Mouse (Mus musculus): Measurements from ENCODE around the gene Cd248. TPM values are rescaled to one million over a fixed set of nuclear protein-coding genes. Genes with fewer than 3 reads are reported as not detected.

Gene Cd248
- polyA plus RNA-seq, 1 experiment from 2014 or later = 11.9 TPM

- H3K27ac ChIP-seq (ENCODE audit: low read length) = no peak overlapping the region
- H3K9ac ChIP-seq (replicated peaks; ENCODE audit: low read depth, low read length) = no peak overlapping the region
- H3K9me3 ChIP-seq (ENCODE audit: control insufficient read depth, low read length) = no peaks in the 10 kb centered on the region
- peaks cover 14% of the 10 kb centered on the region for H3K4me1 ChIP-seq (replicated peaks; ENCODE audit: control insufficient read depth, insufficient read depth, low read length)
- H3K36me3 ChIP-seq (ENCODE audit: control insufficient read depth, insufficient read depth) = peaks cover 31% of the 10 kb centered on the region
- H3K4me2 ChIP-seq (ENCODE audit: low read length) = no peak overlapping the region
- no peaks in the 10 kb centered on the region for H3K27me3 ChIP-seq (replicated peaks; ENCODE audit: control insufficient read depth, insufficient read depth, low read length)
- no peak for ATAC-seq
- 30% methylated on average over 5 of the region's 5 CpGs for WGBS
- no peak overlapping the region for H3K4me3 ChIP-seq (replicated peaks; ENCODE audit: low read length)
Measured at GRCm38 (mm10) chr19:5108271-5108575, 40.3 kb downstream of the Cd248 start.

GRCm38 (mm10) chr19:5108702-5109101 is 40.8 kb downstream of the Cd248 start:
- Histone ChIP-seq H3K27me3 (replicated peaks; ENCODE audit: control insufficient read depth, insufficient read depth, low read length) (no peaks in the 10 kb centered on the region), H3K9ac (replicated peaks; ENCODE audit: low read depth, low read length) (no peak overlapping the region), H3K9me3 (ENCODE audit: control insufficient read depth, low read length) (no peaks in the 10 kb centered on the region), H3K4me3 (replicated peaks; ENCODE audit: low read length) (no peak overlapping the region), H3K4me2 (ENCODE audit: low read length) (no peak overlapping the region), H3K4me1 (replicated peaks; ENCODE audit: control insufficient read depth, insufficient read depth, low read length) (peaks cover 14% of the 10 kb centered on the region), H3K27ac (ENCODE audit: low read length) (no peak overlapping the region), H3K36me3 (ENCODE audit: control insufficient read depth, insufficient read depth) (peaks cover 26% of the 10 kb centered on the region)
- no peak for ATAC-seq
- WGBS = 71% methylated on average over 4 of the region's 4 CpGs

- Histone ChIP-seq H3K9me3 (ENCODE audit: control insufficient read depth, low read length) (no peaks in the 10 kb centered on the region), H3K4me3 (replicated peaks; ENCODE audit: low read length) (no peak overlapping the region), H3K4me1 (replicated peaks; ENCODE audit: control insufficient read depth, insufficient read depth, low read length) (peaks cover 14% of the 10 kb centered on the region), H3K4me2 (ENCODE audit: low read length) (no peak overlapping the region), H3K27ac (ENCODE audit: low read length) (no peak overlapping the region), H3K9ac (replicated peaks; ENCODE audit: low read depth, low read length) (no peak overlapping the region), H3K36me3 (ENCODE audit: control insufficient read depth, insufficient read depth) (peaks cover 17% of the 10 kb centered on the region), H3K27me3 (replicated peaks; ENCODE audit: control insufficient read depth, insufficient read depth, low read length) (no peaks in the 10 kb centered on the region)
- 75% methylated on average over 19 of the region's 19 CpGs for WGBS
- ATAC-seq = no peak
Measured at GRCm38 (mm10) chr19:5109659-5110453, 42.0 kb downstream of the Cd248 start.

- Histone ChIP-seq H3K36me3 (ENCODE audit: control insufficient read depth, insufficient read depth) (peaks cover 14% of the 10 kb centered on the region), H3K4me3 (replicated peaks; ENCODE audit: low read length) (no peak overlapping the region), H3K4me2 (ENCODE audit: low read length) (no peak overlapping the region), H3K9me3 (ENCODE audit: control insufficient read depth, low read length) (no peaks in the 10 kb centered on the region), H3K9ac (replicated peaks; ENCODE audit: low read depth, low read length) (no peak overlapping the region), H3K4me1 (replicated peaks; ENCODE audit: control insufficient read depth, insufficient read depth, low read length) (peaks cover 15% of the 10 kb centered on the region), H3K27ac (ENCODE audit: low read length) (no peak overlapping the region), H3K27me3 (replicated peaks; ENCODE audit: control insufficient read depth, insufficient read depth, low read length) (no peaks in the 10 kb centered on the region)
- no peak for ATAC-seq
- WGBS = 92% methylated on average over 7 of the region's 7 CpGs
Measured at GRCm38 (mm10) chr19:5113783-5114182, 45.9 kb downstream of the Cd248 start.

GRCm38 (mm10) chr19:5117494-5118383 is 49.9 kb downstream of the Cd248 start:
- peaks cover 19% of the 10 kb centered on the region for H3K4me1 ChIP-seq (replicated peaks; ENCODE audit: control insufficient read depth, insufficient read depth, low read length)
- H3K36me3 ChIP-seq (ENCODE audit: control insufficient read depth, insufficient read depth) = no peaks in the 10 kb centered on the region; the same call in 1 of the 2 replicates
- H3K4me2 ChIP-seq (ENCODE audit: low read length) = peak overlapping the region; percentile 56
- under 1% methylated on average over 83 of the region's 83 CpGs for WGBS
- H3K27me3 ChIP-seq (replicated peaks; ENCODE audit: control insufficient read depth, insufficient read depth, low read length) = no peaks in the 10 kb centered on the region
- peak overlapping the region; percentile 81 for H3K27ac ChIP-seq (ENCODE audit: low read length)
- no peaks in the 10 kb centered on the region for H3K9me3 ChIP-seq (ENCODE audit: control insufficient read depth, low read length)
- peak; percentile 91 for ATAC-seq
- H3K4me3 ChIP-seq (replicated peaks; ENCODE audit: low read length) = peak overlapping the region; percentile 63
- peak overlapping the region; percentile 77 for H3K9ac ChIP-seq (replicated peaks; ENCODE audit: low read depth, low read length)

GRCm38 (mm10) chr19:5118384-5118698 is 50.5 kb downstream of the Cd248 start, which contains the start of gene Klc2:
TSS of gene Klc2 (minus strand) at chr19:5118560.
- Histone ChIP-seq H3K27me3 (replicated peaks; ENCODE audit: control insufficient read depth, insufficient read depth, low read length) (no peaks in the 10 kb centered on the region), H3K27ac (ENCODE audit: low read length) (peak within 1 kb of the TSS; percentile 81), H3K9ac (replicated peaks; ENCODE audit: low read depth, low read length) (peak within 1 kb of the TSS; percentile 77), H3K4me3 (replicated peaks; ENCODE audit: low read length) (peak within 1 kb of the TSS; percentile 63), H3K36me3 (ENCODE audit: control insufficient read depth, insufficient read depth) (no peaks in the 10 kb centered on the region; the same call in 1 of the 2 replicates), H3K9me3 (ENCODE audit: control insufficient read depth, low read length) (no peaks in the 10 kb centered on the region), H3K4me2 (ENCODE audit: low read length) (peak within 1 kb of the TSS; percentile 56), H3K4me1 (replicated peaks; ENCODE audit: control insufficient read depth, insufficient read depth, low read length) (peaks cover 19% of the 10 kb centered on the region)
- no peak for ATAC-seq
- 0% methylated on average over 18 of the region's 18 CpGs for WGBS

Other genes starting within 250 kb of the Cd248 start
- 34.7 and 38.6 TPM in 2 replicates for gene Ccs, start 228.7 kb upstream of the Cd248 start, polyA plus RNA-seq (2015; fragmentation: Nextera tagmentation; extraction: Ambion mirVana)
- 0.61 and 0.62 TPM in 2 replicates for gene Ccdc87, start 228.7 kb upstream of the Cd248 start, polyA plus RNA-seq (2015; fragmentation: Nextera tagmentation; extraction: Ambion mirVana)
- 59.2 and 73.6 TPM in 2 replicates for gene Ctsf, start 212.9 kb upstream of the Cd248 start, polyA plus RNA-seq (2015; fragmentation: Nextera tagmentation; extraction: Ambion mirVana)
- 0.86 and 0.94 TPM in 2 replicates for gene Actn3, start 190.2 kb upstream of the Cd248 start, polyA plus RNA-seq (2015; fragmentation: Nextera tagmentation; extraction: Ambion mirVana)
- 22.8 and 26.8 TPM in 2 replicates for gene Zdhhc24, start 189.4 kb upstream of the Cd248 start, polyA plus RNA-seq (2015; fragmentation: Nextera tagmentation; extraction: Ambion mirVana)
- gene Bbs1, start 161.4 kb upstream of the Cd248 start, polyA plus RNA-seq (2015; fragmentation: Nextera tagmentation; extraction: Ambion mirVana) = 8.5 and 10.1 TPM in 2 replicates
- 95.9 and 106 TPM in 2 replicates for gene Dpp3, start 139.8 kb upstream of the Cd248 start, polyA plus RNA-seq (2015; fragmentation: Nextera tagmentation; extraction: Ambion mirVana)
- gene Peli3, start 125.0 kb upstream of the Cd248 start, polyA plus RNA-seq (2015; fragmentation: Nextera tagmentation; extraction: Ambion mirVana) = 12.0 and 16.5 TPM in 2 replicates
- 106 and 116 TPM in 2 replicates for gene Mrpl11, start 105.9 kb upstream of the Cd248 start, polyA plus RNA-seq (2015; fragmentation: Nextera tagmentation; extraction: Ambion mirVana)
- gene Npas4, start 77.8 kb upstream of the Cd248 start, polyA plus RNA-seq (2015; fragmentation: Nextera tagmentation; extraction: Ambion mirVana) = 0.21 and 0.71 TPM in 2 replicates
- gene Slc29a2, start 44.2 kb upstream of the Cd248 start, polyA plus RNA-seq (2015; fragmentation: Nextera tagmentation; extraction: Ambion mirVana) = 11.2 and 13.4 TPM in 2 replicates
- 58.2 and 62.5 TPM in 2 replicates for gene B4gat1, start 29.3 kb upstream of the Cd248 start, polyA plus RNA-seq (2015; fragmentation: Nextera tagmentation; extraction: Ambion mirVana)
- gene AC124502.3, start 29.2 kb upstream of the Cd248 start, polyA plus RNA-seq (2015; fragmentation: Nextera tagmentation; extraction: Ambion mirVana) = 2.1 and 2.9 TPM in 2 replicates
- gene Brms1, start 26.7 kb upstream of the Cd248 start, polyA plus RNA-seq (2015; fragmentation: Nextera tagmentation; extraction: Ambion mirVana) = 50.2 and 51.2 TPM in 2 replicates
- gene Rin1, start 17.6 kb upstream of the Cd248 start, polyA plus RNA-seq (2015; fragmentation: Nextera tagmentation; extraction: Ambion mirVana) = 1.3 and 1.9 TPM in 2 replicates
- 8.0 and 15.8 TPM in 2 replicates for gene Tmem151a, start 17.5 kb downstream of the Cd248 start, polyA plus RNA-seq (2015; fragmentation: Nextera tagmentation; extraction: Ambion mirVana)
- gene Yif1a, start 20.5 kb downstream of the Cd248 start, polyA plus RNA-seq (2015; fragmentation: Nextera tagmentation; extraction: Ambion mirVana) = 54.0 and 56.0 TPM in 2 replicates
- 297 and 347 TPM in 2 replicates for gene Cnih2, start 30.4 kb downstream of the Cd248 start, polyA plus RNA-seq (2015; fragmentation: Nextera tagmentation; extraction: Ambion mirVana)
- 239 and 241 TPM in 2 replicates for gene Rab1b, start 39.0 kb downstream of the Cd248 start, polyA plus RNA-seq (2015; fragmentation: Nextera tagmentation; extraction: Ambion mirVana)
- 48.1 and 55.5 TPM in 2 replicates for gene Klc2, start 50.5 kb downstream of the Cd248 start, polyA plus RNA-seq (2015; fragmentation: Nextera tagmentation; extraction: Ambion mirVana)
- gene Pacs1, start 205.0 kb downstream of the Cd248 start, polyA plus RNA-seq (2015; fragmentation: Nextera tagmentation; extraction: Ambion mirVana) = 38.0 and 39.1 TPM in 2 replicates
- 347 and 373 TPM in 2 replicates for gene Sf3b2, start 227.4 kb downstream of the Cd248 start, polyA plus RNA-seq (2015; fragmentation: Nextera tagmentation; extraction: Ambion mirVana)
- gene Gal3st3, start 230.3 kb downstream of the Cd248 start, polyA plus RNA-seq (2015; fragmentation: Nextera tagmentation; extraction: Ambion mirVana) = 36.3 and 40.5 TPM in 2 replicates

All from forebrain, embryonic 16.5 days (tissue).